Mouse (Mus musculus): ENCODE measurements around the gene Hoxc9. TPM values are rescaled to one million over a fixed set of nuclear protein-coding genes. Genes with fewer than 3 reads are reported as not detected.

Hoxc9 gene
- total and polyA plus RNA-seq, 3 experiments: 0.12 to 0.26 TPM; not detected in 1

DNA sequence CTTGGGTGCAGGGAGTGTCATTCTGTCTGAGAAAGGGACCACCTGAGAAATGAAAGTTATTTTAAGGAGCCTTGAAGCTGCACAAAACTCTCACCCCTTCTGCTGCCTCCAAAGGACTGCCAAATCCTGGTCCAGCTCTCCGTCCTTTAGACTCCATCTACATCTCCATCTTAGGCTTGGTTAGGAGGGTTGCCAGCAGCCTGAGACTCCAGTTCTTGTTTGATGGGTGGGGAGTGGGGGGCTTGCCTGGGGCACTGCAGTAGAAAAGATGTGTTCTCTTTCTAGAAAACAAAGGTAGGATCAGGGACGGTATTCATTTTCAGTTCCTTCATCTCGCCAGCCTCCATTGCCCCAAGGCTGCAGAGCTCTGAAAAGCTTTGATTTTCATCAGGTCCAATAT is 21.2 kb downstream of the Hoxc9 start:
- DNase-seq (ENCODE audit: extremely low read depth): no peak
- H3K4me1 ChIP-seq (ENCODE audit: control insufficient read depth in 1 of 2, insufficient read depth in 2 of 2): peaks cover 4 to 40% of the 10 kb centered on the region in 2 experiments; a peak in 3 of 4 replicates
- H3K27me3 ChIP-seq (replicated peaks): peaks cover 13% of the 10 kb centered on the region
- H3K79me2 ChIP-seq (replicated peaks; ENCODE audit: control insufficient read depth, extremely low read depth, insufficient read depth, poor library complexity, severe bottlenecking): no peaks in the 10 kb centered on the region
- no peak overlapping the region for H3K4me3 ChIP-seq (replicated peaks in 1 of 3; ENCODE audit: low read depth in 2 of 3, low read length in 2 of 3, poor library complexity in 1 of 3)
- no peak overlapping the region for H3K27ac ChIP-seq (ENCODE audit: insufficient read depth, low read depth)
- H3K4me2 ChIP-seq (ENCODE audit: insufficient read depth, low read depth, poor library complexity, severe bottlenecking): no peak overlapping the region
- dilution Hi-C loops (cut with MboI; ENCODE audit: extremely low pct_ligation_motif_present, extremely low pct_unique_long_range_greater_than_20kb, low sequenced_read_pairs) (loop anchor here (10.0 kb wide), 1 partner anchor 177 kb away; no protein-coding TSS in a partner anchor), in situ Hi-C loops (cut with MboI; ENCODE audit: low pct_ligation_motif_present, low pct_unique_long_range_greater_than_20kb, low sequenced_read_pairs) (no loop called here)
- no peak overlapping the region for H3K9ac ChIP-seq (ENCODE audit: insufficient read depth, low read depth)
- H3K36me3 ChIP-seq (replicated peaks in 1 of 2; ENCODE audit: control insufficient read depth in 1 of 2, insufficient read depth in 1 of 2, low read length in 1 of 2): no peaks in the 10 kb centered on the region
- no peaks in the 10 kb centered on the region for H3K9me3 ChIP-seq (replicated peaks; ENCODE audit: low read length)
- TF ChIP-seq RAD21 (IDR thresholded peaks at IDR 0.05; ENCODE audit: low read depth, low read length): no peak
- TF ChIP-seq PAX5 (IDR thresholded peaks at IDR 0.05; ENCODE audit: low read length): no peak
- no peak for TF ChIP-seq CHD2 (IDR thresholded peaks at IDR 0.05; ENCODE audit: low read length)
- TF ChIP-seq POLR2AphosphoS2 (IDR thresholded peaks at IDR 0.05; ENCODE audit: low read depth, low read length): no peak
- TF ChIP-seq POLR2A (IDR thresholded peaks at IDR 0.05; ENCODE audit: low read depth, low read length): no peak
- TF ChIP-seq CHD1 (IDR thresholded peaks at IDR 0.05; ENCODE audit: low read depth, low read length): no peak
- TF ChIP-seq USF1 (IDR thresholded peaks at IDR 0.05; ENCODE audit: low read depth, low read length): no peak
- TF ChIP-seq UBTF (IDR thresholded peaks at IDR 0.05; ENCODE audit: low read depth, low read length): no peak
- no peak for TF ChIP-seq MYC (IDR thresholded peaks at IDR 0.05; ENCODE audit: low read depth, low read length)
- TF ChIP-seq NELFE (IDR thresholded peaks at IDR 0.05; ENCODE audit: low read depth, low read length): no peak
- TF ChIP-seq NRF1 (IDR thresholded peaks at IDR 0.05; ENCODE audit: low read depth, low read length): no peak
- no peak for TF ChIP-seq ELF1 (IDR thresholded peaks at IDR 0.05; ENCODE audit: low read depth, low read length)
- TF ChIP-seq HCFC1 (IDR thresholded peaks at IDR 0.05; ENCODE audit: low read depth, low read length): no peak
- TF ChIP-seq MAFK (IDR thresholded peaks at IDR 0.05; ENCODE audit: insufficient replicate concordance, low read length): no peak
- TF ChIP-seq JUND (conservative IDR thresholded peaks at IDR 0.05; ENCODE audit: low read depth, low read length): no peak
- no peak for TF ChIP-seq EP300 (IDR thresholded peaks at IDR 0.05; ENCODE audit: low read length)
- TF ChIP-seq SMC3 (IDR thresholded peaks at IDR 0.05; ENCODE audit: low read depth, low read length): no peak

DNA sequence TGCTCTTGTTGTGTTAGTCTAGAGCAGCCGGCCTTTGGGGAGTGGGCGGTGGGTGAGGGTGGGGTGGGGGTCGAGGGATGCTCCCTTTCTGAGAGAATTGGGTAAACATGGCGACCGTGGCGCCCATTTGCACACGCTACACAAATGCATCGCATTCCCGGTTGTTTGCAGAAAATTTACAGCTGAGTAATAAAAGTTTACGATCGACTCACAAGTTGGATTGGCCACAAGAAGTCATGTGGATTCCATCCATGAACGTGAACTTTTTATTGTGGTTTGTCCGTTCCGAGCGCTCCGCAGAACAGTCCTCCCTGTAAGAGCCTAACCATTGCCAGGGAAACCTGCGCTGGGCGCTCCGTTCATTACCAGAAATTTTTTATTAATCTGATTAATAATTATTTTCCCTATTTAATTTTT is 21.7 kb downstream of the Hoxc9 start, which contains the start of gene Hoxc6:
TSS of gene Hoxc6 (plus strand) at position 319 of the 417 bp plus-strand sequence.
- no peak for DNase-seq (ENCODE audit: extremely low read depth)
- no peaks in the 10 kb centered on the region for H3K9me3 ChIP-seq (replicated peaks; ENCODE audit: low read length)
- H3K4me1 ChIP-seq (ENCODE audit: control insufficient read depth in 1 of 2, insufficient read depth in 2 of 2): peaks cover 8 to 45% of the 10 kb centered on the region in 2 experiments
- H3K9ac ChIP-seq (ENCODE audit: insufficient read depth, low read depth): peak within 1 kb of the TSS; percentile 84
- dilution Hi-C loops (cut with MboI; ENCODE audit: extremely low pct_ligation_motif_present, extremely low pct_unique_long_range_greater_than_20kb, low sequenced_read_pairs) (loop anchor here (10.0 kb wide), 1 partner anchor 177 kb away; no protein-coding TSS in a partner anchor), in situ Hi-C loops (cut with MboI; ENCODE audit: low pct_ligation_motif_present, low pct_unique_long_range_greater_than_20kb, low sequenced_read_pairs) (no loop called here)
- peak within 1 kb of the TSS; percentile 63 to 87 (median 66) for H3K4me3 ChIP-seq (replicated peaks in 1 of 3; ENCODE audit: low read depth in 2 of 3, low read length in 2 of 3, poor library complexity in 1 of 3)
- no peak for TF ChIP-seq EP300 (IDR thresholded peaks at IDR 0.05; ENCODE audit: low read length)
- no peak for TF ChIP-seq CTCF (conservative IDR thresholded peaks at IDR 0.05 in 1 of 2, IDR thresholded peaks at IDR 0.05 in 1 of 2; ENCODE audit: low read depth in 2 of 2, low read length in 2 of 2)
- no peak for TF ChIP-seq MAFK (IDR thresholded peaks at IDR 0.05; ENCODE audit: insufficient replicate concordance, low read length)
- no peak for TF ChIP-seq TBP (conservative IDR thresholded peaks at IDR 0.05; ENCODE audit: low read depth, low read length)
- TF ChIP-seq ZC3H11A (IDR thresholded peaks at IDR 0.05; ENCODE audit: low read depth, low read length): no peak
- TF ChIP-seq ZMIZ1 (IDR thresholded peaks at IDR 0.05; ENCODE audit: low read depth, low read length): no peak
- TF ChIP-seq POLR2AphosphoS2 (IDR thresholded peaks at IDR 0.05; ENCODE audit: low read depth, low read length): no peak
- TF ChIP-seq USF2 (conservative IDR thresholded peaks at IDR 0.05; ENCODE audit: low read depth, low read length): no peak
- TF ChIP-seq SIN3A (IDR thresholded peaks at IDR 0.05; ENCODE audit: low read length): no peak
- TF ChIP-seq ELF1 (IDR thresholded peaks at IDR 0.05; ENCODE audit: low read depth, low read length): no peak
- no peak for TF ChIP-seq SMC3 (IDR thresholded peaks at IDR 0.05; ENCODE audit: low read depth, low read length)
- no peak for TF ChIP-seq E2F4 (IDR thresholded peaks at IDR 0.05; ENCODE audit: insufficient replicate concordance, low read depth, low read length)
- TF ChIP-seq JUN (IDR thresholded peaks at IDR 0.05; ENCODE audit: insufficient read depth, low read depth, low read length): no peak
- no peak for TF ChIP-seq UBTF (IDR thresholded peaks at IDR 0.05; ENCODE audit: low read depth, low read length)
- H3K27me3 ChIP-seq (replicated peaks): peaks cover 13% of the 10 kb centered on the region
- peak within 1 kb of the TSS; percentile 58 for H3K27ac ChIP-seq (ENCODE audit: insufficient read depth, low read depth)
- H3K36me3 ChIP-seq (replicated peaks in 1 of 2; ENCODE audit: control insufficient read depth in 1 of 2, insufficient read depth in 1 of 2, low read length in 1 of 2): no peaks in the 10 kb centered on the region
- H3K4me2 ChIP-seq (ENCODE audit: insufficient read depth, low read depth, poor library complexity, severe bottlenecking): peak within 1 kb of the TSS; percentile 65
- no peaks in the 10 kb centered on the region for H3K79me2 ChIP-seq (replicated peaks; ENCODE audit: control insufficient read depth, extremely low read depth, insufficient read depth, poor library complexity, severe bottlenecking)

All from CH12.LX (cell line).